Mouse (Mus musculus) intestine, embryonic 15.5 days (tissue): ENCODE measurements around the gene Tead1. TPM values are rescaled to one million over a fixed set of nuclear protein-coding genes. Genes with fewer than 3 reads are reported as not detected.

Experiments used
- ATAC-seq: fragments of 200-750 bp; cut with Nextera tagmentation; 2 replicates; pipeline ENCODE4 v1.8.0; 2017; ENCODE audit warnings: moderate TSS enrichment, moderate library complexity
- H3K27ac ChIP-seq: fragments of 300-500 bp; sonication (generic); 2 replicates; pipeline ENCODE4 v1.5.1; 2015; ENCODE audit warnings: mild to moderate bottlenecking, inconsistent platforms
- H3K27me3 ChIP-seq: fragments of 300-500 bp; sonication (generic); replicated peaks from 2 replicates; pipeline ENCODE4 v1.6.1; 2015; ENCODE audit warnings: inconsistent platforms
- H3K36me3 ChIP-seq: fragments of 300-500 bp; sonication (generic); 2 replicates; pipeline ENCODE4 v1.6.1; 2015; ENCODE audit warnings: inconsistent platforms
- H3K4me1 ChIP-seq: fragments of 300-500 bp; sonication (generic); replicated peaks from 2 replicates; pipeline ENCODE4 v1.6.1; 2015; ENCODE audit warnings: inconsistent platforms
- H3K4me2 ChIP-seq: fragments of 300-500 bp; sonication (generic); replicated peaks from 2 replicates; pipeline ENCODE4 v1.6.1; 2015; ENCODE audit warnings: mild to moderate bottlenecking, inconsistent platforms
- H3K4me3 ChIP-seq: fragments of 300-500 bp; sonication (generic); replicated peaks from 2 replicates; pipeline ENCODE4 v1.5.1; 2015; ENCODE audit warnings: inconsistent platforms
- H3K9ac ChIP-seq: fragments of 300-500 bp; sonication (generic); 2 replicates; pipeline ENCODE4 v1.6.1; 2015; ENCODE audit warnings: inconsistent platforms
- H3K9me3 ChIP-seq: fragments of 300-500 bp; sonication (generic); 2 replicates; pipeline ENCODE4 v1.6.1; 2016; ENCODE audit warnings: inconsistent platforms
- WGBS: fragments of 180-500 bp; shearing (Covaris S2); methylation state at CpG from one replicate; pipeline ENCODE4 v1.1.7; 2015; 5-methylcytosine and 5-hydroxymethylcytosine counted together
- polyA plus RNA-seq: library from polyadenylated mRNA; unstranded; fragments of >200 nt; fragmentation: Nextera tagmentation; extraction: Ambion mirVana; gene quantifications from 2 replicates; pipeline ENCODE4 v1.2.1, GENCODE M21; 2015

The Tead1 gene
- polyA plus RNA-seq, 1 experiment from 2014 or later, result 18.3 TPM

DNA sequence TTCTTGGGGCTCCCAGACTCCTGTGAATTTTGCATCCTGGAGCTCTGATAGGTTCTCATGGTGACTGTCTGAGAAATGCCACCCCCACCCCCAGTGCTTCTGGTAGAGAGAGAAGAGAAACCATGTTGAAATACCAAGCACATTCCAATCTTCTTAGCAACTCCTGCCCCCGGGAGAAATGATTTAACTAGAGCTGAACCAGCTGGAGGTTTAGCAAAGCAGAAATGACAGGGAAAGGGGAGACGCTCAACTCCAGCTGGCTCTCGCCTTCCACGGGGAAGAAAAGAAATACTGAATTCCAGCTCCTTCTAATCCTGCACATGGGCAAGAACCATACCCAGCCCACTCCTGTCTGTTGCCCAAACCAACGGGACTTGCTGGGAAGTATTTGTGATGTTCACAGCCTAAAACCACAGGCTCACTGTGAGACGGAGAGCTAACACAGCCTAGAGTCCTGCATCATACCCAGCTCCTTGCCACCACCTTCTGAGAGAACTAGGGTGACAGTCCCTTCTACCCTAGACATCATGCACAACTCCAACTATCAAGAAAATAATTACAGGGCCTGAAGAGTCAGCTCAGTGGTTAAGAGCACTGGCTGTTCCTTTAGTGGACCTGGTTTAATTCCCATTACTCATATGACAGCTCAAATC lies 15.7 kb upstream of the Tead1 start:
- peaks cover 5% of the 10 kb centered on the region; the same call in 1 of the 2 replicates for H3K4me1 ChIP-seq
- ATAC-seq, result peak; percentile 72
- no peak overlapping the region for H3K9ac ChIP-seq
- H3K9me3 ChIP-seq, result no peaks in the 10 kb centered on the region
- no peaks in the 10 kb centered on the region for H3K36me3 ChIP-seq
- no peak overlapping the region for H3K4me3 ChIP-seq
- no peaks in the 10 kb centered on the region for H3K27me3 ChIP-seq
- 19% methylated on average over 6 of the region's 6 CpGs for WGBS
- H3K27ac ChIP-seq, result peak overlapping the region; percentile 84
- H3K4me2 ChIP-seq, result peak overlapping the region; percentile 20

DNA sequence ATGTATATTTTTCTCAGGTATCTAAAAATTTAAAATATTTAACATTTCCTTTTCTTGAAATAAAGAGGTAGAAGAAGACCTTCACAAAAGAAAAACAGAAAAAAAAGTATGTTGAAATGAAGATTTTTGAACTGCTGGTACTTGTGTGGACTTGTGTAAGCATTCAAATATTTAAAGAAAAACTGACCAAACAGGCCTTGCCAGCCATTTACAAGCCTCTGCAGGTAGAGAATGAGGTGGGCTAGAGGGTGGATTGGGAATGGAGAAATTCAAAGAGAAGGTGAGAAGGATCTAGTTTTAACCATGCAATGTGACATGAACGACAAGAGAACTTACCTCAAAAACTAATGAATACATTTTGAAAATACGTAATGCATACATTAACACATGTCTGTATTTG lies 9.1 kb upstream of the Tead1 start:
- H3K4me3 ChIP-seq, result no peak overlapping the region
- H3K9ac ChIP-seq, result no peak overlapping the region
- no peaks in the 10 kb centered on the region for H3K36me3 ChIP-seq
- H3K4me2 ChIP-seq, result no peak overlapping the region
- H3K9me3 ChIP-seq, result no peaks in the 10 kb centered on the region
- H3K27ac ChIP-seq, result no peak overlapping the region
- H3K27me3 ChIP-seq, result no peaks in the 10 kb centered on the region
- no peak for ATAC-seq
- no peaks in the 10 kb centered on the region for H3K4me1 ChIP-seq
- 69% methylated on average over 2 of the region's 2 CpGs for WGBS

DNA sequence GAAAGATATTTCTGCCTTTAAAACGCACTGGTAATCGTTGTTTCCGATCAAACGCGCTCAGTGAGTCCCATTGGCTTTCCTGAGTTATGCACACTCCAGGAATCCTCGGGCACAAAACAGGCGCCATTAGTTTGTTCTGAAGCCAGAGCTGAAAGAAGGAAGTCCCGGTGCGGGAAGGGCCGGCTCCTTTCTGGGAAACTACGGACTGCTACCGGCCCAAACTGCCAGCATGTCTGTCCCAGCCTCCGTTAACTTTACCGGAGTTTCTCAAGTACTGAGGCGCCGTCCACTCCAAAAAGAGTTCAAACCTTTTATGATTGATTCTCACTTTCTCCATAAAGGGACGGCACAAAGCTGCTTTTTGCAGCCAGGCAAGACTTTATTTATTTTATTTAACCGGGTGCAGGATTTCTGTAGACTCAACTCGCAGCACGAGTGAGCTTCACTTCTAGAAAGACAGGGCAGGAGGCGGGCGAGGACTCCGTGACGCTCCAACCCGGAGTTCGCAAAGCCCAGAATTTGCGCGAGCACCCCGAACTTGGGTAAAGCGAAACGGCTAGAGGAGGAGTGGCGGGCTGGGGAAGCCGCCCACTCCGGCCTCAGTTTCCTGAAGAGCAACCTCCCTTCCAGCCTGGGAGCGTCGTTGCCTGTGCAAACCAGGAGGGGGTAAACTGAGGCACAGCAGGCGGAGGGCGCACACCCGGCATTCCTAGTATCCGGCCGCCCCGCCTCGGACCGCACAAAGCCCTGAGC lies 524 bp upstream of the Tead1 start:
- WGBS, result under 1% methylated on average over 43 of the region's 44 CpGs
- peak overlapping the region; percentile 93 for H3K4me3 ChIP-seq
- no peaks in the 10 kb centered on the region for H3K9me3 ChIP-seq
- H3K27ac ChIP-seq, result peak overlapping the region; percentile 97
- peak overlapping the region; percentile 87 for H3K4me2 ChIP-seq
- peak; percentile 74 for ATAC-seq
- H3K9ac ChIP-seq, result peak overlapping the region; percentile 54
- H3K4me1 ChIP-seq, result peaks cover 4% of the 10 kb centered on the region
- no peaks in the 10 kb centered on the region for H3K36me3 ChIP-seq
- no peaks in the 10 kb centered on the region for H3K27me3 ChIP-seq

DNA sequence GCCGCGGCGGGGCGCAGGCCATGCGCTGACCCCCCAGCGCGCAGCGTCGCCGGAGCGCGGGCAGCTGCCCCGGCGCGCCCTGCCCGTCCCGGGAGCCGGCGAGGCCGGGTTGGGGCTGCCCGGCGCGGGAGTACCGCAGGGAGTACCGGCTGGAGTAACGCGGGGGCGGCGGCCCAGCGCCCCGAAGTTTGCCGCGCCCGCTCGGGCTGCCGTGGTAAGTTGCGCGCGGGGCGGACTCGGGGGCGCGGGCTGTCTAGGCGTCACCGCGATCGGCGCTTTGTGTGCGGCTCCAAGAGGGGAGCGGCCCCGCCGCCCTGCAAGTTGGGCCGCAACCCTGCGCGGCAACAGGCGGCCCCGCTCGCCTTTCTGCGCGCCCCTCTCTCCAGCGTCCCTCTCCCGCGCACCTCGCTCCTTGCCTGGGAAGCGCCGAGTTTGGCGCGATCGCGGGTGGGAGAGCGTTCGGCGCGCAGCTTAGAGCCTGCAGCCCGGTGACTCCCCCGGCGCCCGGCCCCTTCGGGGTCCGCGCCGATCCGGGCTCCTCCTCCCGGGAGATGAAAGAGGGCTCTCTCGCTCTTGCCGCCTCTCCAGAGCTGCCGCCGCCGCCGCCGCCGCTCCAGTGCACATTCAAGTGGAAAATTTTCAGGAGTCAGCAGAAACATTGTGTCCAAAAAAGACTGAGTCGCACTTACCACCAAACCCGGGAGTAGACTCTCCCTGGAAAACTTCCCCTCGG lies 561 bp downstream of the Tead1 start:
- Histone ChIP-seq H3K4me1 (peaks cover 11% of the 10 kb centered on the region), H3K27ac (peak overlapping the region; percentile 97), H3K36me3 (no peaks in the 10 kb centered on the region), H3K9me3 (no peaks in the 10 kb centered on the region), H3K4me3 (peak overlapping the region; percentile 93), H3K27me3 (no peaks in the 10 kb centered on the region), H3K4me2 (peak overlapping the region; percentile 87), H3K9ac (peak overlapping the region; percentile 91)
- ATAC-seq, result peak; percentile 73
- under 1% methylated on average over 79 of the region's 95 CpGs for WGBS

DNA sequence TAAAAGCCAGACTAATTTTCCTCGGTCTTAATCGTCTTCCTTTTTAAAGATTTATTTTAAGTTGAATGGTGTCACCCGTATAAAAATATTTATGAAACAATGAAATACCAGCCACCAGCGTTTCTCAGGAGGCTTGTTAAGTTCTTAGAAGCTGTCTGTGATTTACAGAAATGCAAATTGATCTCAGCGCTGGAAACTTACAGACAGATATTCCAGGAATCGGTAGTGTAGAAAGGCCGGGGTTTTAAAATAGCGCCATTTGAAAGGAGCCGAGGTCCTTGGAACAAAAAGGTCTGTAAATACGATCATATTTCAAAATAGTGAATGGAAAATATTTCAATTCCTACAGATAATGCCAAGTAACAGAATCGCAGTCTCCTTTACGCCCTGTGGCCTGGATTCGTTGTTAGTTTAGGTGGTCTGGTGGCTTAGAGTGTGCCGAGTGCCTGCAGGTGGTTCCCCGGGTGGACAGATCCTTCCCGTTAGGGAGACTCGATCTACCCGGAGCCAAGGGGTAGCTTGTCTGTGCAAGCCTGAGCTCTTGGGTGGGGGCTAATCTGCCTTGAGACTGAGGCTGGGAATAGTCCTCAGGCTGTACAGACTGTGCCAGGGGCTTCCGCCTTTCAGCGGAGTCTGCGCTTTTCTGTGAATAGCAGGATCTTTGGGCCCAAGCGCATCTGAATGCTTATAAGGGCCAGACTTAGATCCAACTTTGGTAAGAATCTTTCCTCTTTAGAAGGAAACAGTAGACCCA lies 1.6 kb downstream of the Tead1 start:
- Histone ChIP-seq H3K36me3 (no peaks in the 10 kb centered on the region), H3K4me2 (peak overlapping the region; percentile 87), H3K27ac (peak overlapping the region; percentile 75; the same call in 1 of the 2 replicates), H3K4me1 (peaks cover 21% of the 10 kb centered on the region), H3K27me3 (no peaks in the 10 kb centered on the region), H3K9me3 (no peaks in the 10 kb centered on the region), H3K4me3 (peak overlapping the region; percentile 93), H3K9ac (peak overlapping the region; percentile 58)
- 2% methylated on average over 22 of the region's 22 CpGs for WGBS
- no peak for ATAC-seq

DNA sequence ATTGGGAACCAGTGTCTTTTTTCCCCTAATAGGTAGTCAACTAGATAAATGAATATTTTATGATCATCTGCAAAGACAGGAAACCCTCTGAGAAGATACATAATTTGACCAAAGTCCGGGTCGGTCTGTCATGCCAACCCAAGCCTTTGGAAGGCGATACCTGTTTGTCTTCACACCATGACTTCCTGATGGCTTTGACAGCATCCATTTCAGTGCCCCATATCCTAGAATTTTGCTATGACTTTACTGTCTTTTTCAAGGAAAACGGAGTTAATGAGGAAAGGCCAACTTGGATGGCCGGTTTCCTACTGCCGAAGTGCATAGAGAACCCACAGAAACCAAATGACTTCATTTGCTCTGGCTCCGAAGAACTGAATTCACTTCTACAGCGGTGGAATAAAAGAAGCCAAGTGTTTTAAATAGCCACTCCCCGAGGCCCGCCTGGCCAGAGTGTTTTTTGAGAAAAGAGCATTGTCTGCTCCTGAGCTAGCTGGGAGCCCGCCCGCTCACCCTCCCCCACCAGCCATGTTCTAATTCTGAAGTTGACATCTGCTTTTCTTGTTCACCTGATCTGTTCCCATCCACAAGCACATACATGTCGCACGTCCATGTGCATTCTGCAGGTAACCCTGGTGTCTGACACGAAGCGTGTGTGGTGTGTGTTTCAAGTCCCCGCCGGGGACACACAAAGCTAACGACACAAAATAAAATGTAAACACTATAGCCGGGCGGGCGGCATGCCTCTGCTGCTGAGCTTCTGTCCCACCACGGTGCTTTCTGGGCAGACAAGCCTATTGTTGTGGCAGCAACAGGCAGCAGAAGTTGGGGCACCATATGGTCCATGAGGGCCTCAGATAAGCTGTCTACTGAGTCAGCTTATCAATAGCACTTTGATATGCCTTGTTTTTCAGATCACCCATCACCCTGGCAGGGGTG lies 5.8 kb downstream of the Tead1 start:
- Histone ChIP-seq H3K36me3 (no peaks in the 10 kb centered on the region), H3K9me3 (no peaks in the 10 kb centered on the region), H3K27ac (peak overlapping the region; percentile 17; the same call in 1 of the 2 replicates), H3K27me3 (no peaks in the 10 kb centered on the region), H3K4me1 (peaks cover 47% of the 10 kb centered on the region), H3K4me3 (no peak overlapping the region), H3K4me2 (peak overlapping the region; percentile 37), H3K9ac (no peak overlapping the region)
- WGBS, result 23% methylated on average over 23 of the region's 23 CpGs
- no peak for ATAC-seq

DNA sequence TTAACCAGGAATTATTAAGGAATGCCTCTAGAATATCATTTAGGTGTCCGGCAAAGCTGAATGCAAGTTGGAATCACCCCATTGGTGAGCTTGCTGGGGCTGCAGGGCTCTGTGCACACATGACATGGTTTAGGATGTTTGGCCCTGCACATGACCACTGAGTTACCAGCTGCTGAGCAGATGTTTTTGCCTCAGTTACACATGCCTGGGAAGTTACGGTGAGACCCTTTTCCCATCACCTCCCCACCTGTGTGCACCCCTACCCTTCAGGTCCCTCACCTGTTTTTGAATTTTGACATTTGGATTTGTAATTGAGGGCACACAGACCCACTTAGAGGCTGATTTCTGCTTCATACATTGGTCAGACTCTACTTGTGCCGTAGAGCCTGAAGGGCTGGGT lies 6.9 kb downstream of the Tead1 start:
- no peak overlapping the region for H3K9ac ChIP-seq
- H3K27ac ChIP-seq, result no peak overlapping the region
- 64% methylated on average over 3 of the region's 3 CpGs for WGBS

DNA sequence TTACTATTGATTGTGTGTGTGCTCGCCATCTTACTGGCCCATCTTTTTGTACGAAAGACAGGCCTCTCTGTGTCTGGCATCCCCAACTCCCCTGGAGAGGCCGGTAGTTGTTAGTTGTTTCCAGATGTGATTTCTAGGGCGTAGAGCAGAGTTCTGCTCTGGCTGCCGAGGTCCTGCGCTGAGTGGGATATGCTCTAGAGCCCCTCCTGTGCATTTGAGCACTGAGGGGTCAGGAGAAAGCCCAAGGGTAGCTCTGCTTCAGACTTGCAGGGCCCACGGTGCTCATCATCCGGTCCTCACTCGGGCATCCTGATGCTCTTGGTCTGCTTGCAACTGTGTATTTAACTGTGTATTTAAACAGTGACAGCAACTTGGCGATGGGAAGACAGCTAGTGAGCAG lies 7.5 kb downstream of the Tead1 start:
- no peak overlapping the region for H3K4me3 ChIP-seq
- peaks cover 59% of the 10 kb centered on the region for H3K4me1 ChIP-seq
- no peak overlapping the region for H3K9ac ChIP-seq
- H3K27ac ChIP-seq, result peak overlapping the region; percentile 15; the same call in 1 of the 2 replicates
- WGBS, result 41% methylated on average over 10 of the region's 10 CpGs
- H3K27me3 ChIP-seq, result no peaks in the 10 kb centered on the region
- no peaks in the 10 kb centered on the region for H3K9me3 ChIP-seq
- H3K4me2 ChIP-seq, result 0 out of 2 replicates have a peak overlapping the region, but pooled peaks have one; percentile 13
- no peak for ATAC-seq
- H3K36me3 ChIP-seq, result no peaks in the 10 kb centered on the region

More for the DNA sequence above, 6.9 kb downstream of the Tead1 start:
- no peak for ATAC-seq
- no peaks in the 10 kb centered on the region for H3K9me3 ChIP-seq
- H3K27me3 ChIP-seq, result no peaks in the 10 kb centered on the region
- H3K4me3 ChIP-seq, result no peak overlapping the region
- no peaks in the 10 kb centered on the region for H3K36me3 ChIP-seq
- no peak overlapping the region for H3K4me2 ChIP-seq
- peaks cover 56% of the 10 kb centered on the region for H3K4me1 ChIP-seq

DNA sequence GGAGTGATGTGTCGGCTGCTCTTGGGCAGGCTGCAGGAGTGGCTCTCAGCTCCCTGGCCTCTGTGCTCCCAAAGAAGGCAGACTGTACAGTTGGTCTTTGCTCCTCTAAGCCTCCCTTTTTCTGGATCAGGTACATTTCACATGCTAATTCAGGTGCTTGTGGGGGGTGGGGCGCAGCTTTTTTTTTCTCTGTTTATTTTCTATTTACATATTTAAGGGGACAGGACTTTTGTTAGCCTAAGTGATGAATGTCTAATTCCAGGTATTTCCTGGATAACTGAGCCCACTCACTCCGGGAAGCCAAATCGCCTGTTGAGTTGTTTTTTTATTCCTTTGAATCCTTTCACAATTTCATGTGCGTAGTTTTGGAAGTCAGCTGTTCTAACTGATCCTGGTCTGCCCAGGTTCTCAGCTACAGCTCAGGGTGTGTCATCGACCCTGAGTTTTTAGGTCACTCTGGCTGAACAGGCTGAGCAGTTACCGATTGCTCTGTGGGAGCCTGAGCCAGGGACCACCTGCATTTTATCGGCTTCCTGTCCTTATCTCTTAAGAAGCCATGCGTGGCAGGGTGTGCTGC lies 9.4 kb downstream of the Tead1 start:
- Histone ChIP-seq H3K4me3 (no peak overlapping the region), H3K9me3 (no peaks in the 10 kb centered on the region), H3K36me3 (no peaks in the 10 kb centered on the region), H3K4me1 (peaks cover 70% of the 10 kb centered on the region), H3K4me2 (no peak overlapping the region; the same call in 1 of the 2 replicates), H3K9ac (no peak overlapping the region), H3K27ac (0 out of 2 replicates have a peak overlapping the region, but pooled peaks have one; percentile 36), H3K27me3 (no peaks in the 10 kb centered on the region)
- ATAC-seq, result peak; percentile 42
- 38% methylated on average over 9 of the region's 9 CpGs for WGBS

DNA sequence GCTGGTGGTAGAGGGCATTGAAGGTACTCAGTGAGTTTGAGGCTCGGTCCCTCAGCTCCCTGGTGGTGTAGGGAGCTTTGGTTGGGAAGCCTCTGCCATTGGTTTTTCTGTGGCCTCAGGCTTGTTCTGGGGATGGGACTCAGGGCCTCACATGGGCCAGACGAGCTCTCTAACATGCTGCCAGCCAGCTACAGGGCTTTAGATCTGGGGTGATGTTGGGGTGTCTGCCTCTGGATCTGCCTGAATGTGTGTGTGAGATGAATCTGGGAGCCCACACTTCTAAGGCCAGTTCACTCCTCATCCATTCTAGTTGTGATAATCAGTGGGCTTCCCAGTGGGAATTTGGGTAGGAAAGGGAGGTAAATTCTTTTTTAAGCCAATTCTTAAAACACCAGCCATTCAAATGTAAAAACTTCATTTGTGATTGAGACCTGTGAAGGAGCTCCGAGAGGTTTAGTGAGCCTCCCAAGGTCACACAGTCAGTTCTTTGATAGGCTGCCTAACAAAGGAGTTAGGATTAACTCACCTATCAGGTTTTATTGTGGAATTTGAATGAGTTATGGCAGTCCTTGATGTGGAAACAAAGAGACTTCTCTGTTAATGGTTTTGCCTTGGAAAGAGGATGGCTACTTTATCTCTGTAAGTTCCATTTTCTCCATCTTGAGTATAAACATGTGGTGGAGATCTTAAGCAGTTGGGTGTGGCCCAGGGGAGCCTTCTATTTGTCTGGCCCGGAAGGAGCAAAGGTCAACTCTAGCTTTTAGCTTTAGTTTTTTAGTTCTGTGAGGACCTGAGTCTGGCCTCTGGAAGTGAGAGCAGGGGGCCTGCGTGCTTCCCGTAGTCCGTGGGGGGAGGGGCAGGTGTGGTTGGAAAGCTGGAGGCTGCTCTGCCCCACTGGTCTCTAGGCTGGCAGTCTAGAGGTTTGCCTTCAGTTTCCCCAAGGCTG lies 12.0 kb downstream of the Tead1 start:
- peaks cover 64% of the 10 kb centered on the region for H3K4me1 ChIP-seq
- peak overlapping the region; percentile 13 for H3K4me2 ChIP-seq
- H3K9me3 ChIP-seq, result no peaks in the 10 kb centered on the region
- peak; percentile 57 for ATAC-seq
- H3K36me3 ChIP-seq, result no peaks in the 10 kb centered on the region
- H3K9ac ChIP-seq, result no peak overlapping the region
- H3K27ac ChIP-seq, result peak overlapping the region; percentile 54
- WGBS, result 29% methylated on average over 7 of the region's 7 CpGs
- H3K4me3 ChIP-seq, result no peak overlapping the region
- H3K27me3 ChIP-seq, result no peaks in the 10 kb centered on the region
